Mouse (Mus musculus): Measurements from ENCODE around the gene Bbs7. TPM values are rescaled to one million over a fixed set of nuclear protein-coding genes. Genes with fewer than 3 reads are reported as not detected.

The Bbs7 gene
- polyA plus RNA-seq, 1 experiment from 2014 or later = 16.6 TPM

- Histone ChIP-seq H3K9ac (ENCODE audit: low read length) (no peak overlapping the region), H3K4me3 (ENCODE audit: low read depth, low read length) (no peak overlapping the region), H3K27me3 (replicated peaks; ENCODE audit: control insufficient read depth, insufficient read depth, low read length) (no peaks in the 10 kb centered on the region), H3K4me2 (ENCODE audit: low read length) (no peak overlapping the region), H3K4me1 (ENCODE audit: control insufficient read depth, insufficient read depth, low read length) (no peaks in the 10 kb centered on the region), H3K36me3 (ENCODE audit: control insufficient read depth, insufficient read depth, low read length) (no peaks in the 10 kb centered on the region), H3K9me3 (replicated peaks; ENCODE audit: control insufficient read depth, low read length) (no peaks in the 10 kb centered on the region), H3K27ac (ENCODE audit: low read depth, low read length) (no peak overlapping the region)
- whole genome bisulfite sequencing = 92% methylated on average over 4 of the region's 4 CpGs
- ATAC-seq (no peak), DNase-seq (ENCODE audit: low spot score) (no peak)
Observed at GRCm38 (mm10) chr3:36537701-36538470, 75.4 kb downstream of the Bbs7 start.

GRCm38 (mm10) chr3:36536041-36536440 is 77.2 kb downstream of the Bbs7 start:
- Histone ChIP-seq H3K9me3 (replicated peaks; ENCODE audit: control insufficient read depth, low read length) (no peaks in the 10 kb centered on the region), H3K4me2 (ENCODE audit: low read length) (no peak overlapping the region), H3K9ac (ENCODE audit: low read length) (no peak overlapping the region), H3K27ac (ENCODE audit: low read depth, low read length) (no peak overlapping the region), H3K36me3 (ENCODE audit: control insufficient read depth, insufficient read depth, low read length) (no peaks in the 10 kb centered on the region), H3K27me3 (replicated peaks; ENCODE audit: control insufficient read depth, insufficient read depth, low read length) (no peaks in the 10 kb centered on the region), H3K4me1 (ENCODE audit: control insufficient read depth, insufficient read depth, low read length) (peaks cover 5% of the 10 kb centered on the region; the same call in 1 of the 2 replicates), H3K4me3 (ENCODE audit: low read depth, low read length) (no peak overlapping the region)
- 95% methylated on average over 12 of the region's 12 CpGs for WGBS
- DNase-seq (ENCODE audit: low spot score) = no peak
- no peak for ATAC-seq

- DNase-seq (ENCODE audit: low spot score) = no peak
- H3K4me3 ChIP-seq (ENCODE audit: low read depth, low read length) = no peak overlapping the region
- H3K9me3 ChIP-seq (replicated peaks; ENCODE audit: control insufficient read depth, low read length) = no peaks in the 10 kb centered on the region
- no peaks in the 10 kb centered on the region for H3K36me3 ChIP-seq (ENCODE audit: control insufficient read depth, insufficient read depth, low read length)
- no peak overlapping the region for H3K27ac ChIP-seq (ENCODE audit: low read depth, low read length)
- 0% methylated on average over 1 of the region's 1 CpGs for WGBS
- H3K4me1 ChIP-seq (ENCODE audit: control insufficient read depth, insufficient read depth, low read length) = peaks cover 10% of the 10 kb centered on the region; the same call in 1 of the 2 replicates
- H3K9ac ChIP-seq (ENCODE audit: low read length) = no peak overlapping the region
- no peak for ATAC-seq
- no peaks in the 10 kb centered on the region for H3K27me3 ChIP-seq (replicated peaks; ENCODE audit: control insufficient read depth, insufficient read depth, low read length)
- H3K4me2 ChIP-seq (ENCODE audit: low read length) = no peak overlapping the region
Observed at GRCm38 (mm10) chr3:36533201-36533672, 80.0 kb downstream of the Bbs7 start.

GRCm38 (mm10) chr3:36532738-36533137 is 80.5 kb downstream of the Bbs7 start:
- Histone ChIP-seq H3K27ac (ENCODE audit: low read depth, low read length) (no peak overlapping the region), H3K27me3 (replicated peaks; ENCODE audit: control insufficient read depth, insufficient read depth, low read length) (no peaks in the 10 kb centered on the region), H3K36me3 (ENCODE audit: control insufficient read depth, insufficient read depth, low read length) (no peaks in the 10 kb centered on the region), H3K9me3 (replicated peaks; ENCODE audit: control insufficient read depth, low read length) (no peaks in the 10 kb centered on the region), H3K4me3 (ENCODE audit: low read depth, low read length) (no peak overlapping the region), H3K4me1 (ENCODE audit: control insufficient read depth, insufficient read depth, low read length) (peaks cover 10% of the 10 kb centered on the region; the same call in 1 of the 2 replicates), H3K4me2 (ENCODE audit: low read length) (no peak overlapping the region), H3K9ac (ENCODE audit: low read length) (no peak overlapping the region)
- DNase-seq (ENCODE audit: low spot score) = no peak
- no peak for ATAC-seq
- WGBS = 41% methylated on average over 7 of the region's 7 CpGs

- no peaks in the 10 kb centered on the region for H3K9me3 ChIP-seq (replicated peaks; ENCODE audit: control insufficient read depth, low read length)
- H3K4me1 ChIP-seq (ENCODE audit: control insufficient read depth, insufficient read depth, low read length) = peaks cover 10% of the 10 kb centered on the region; the same call in 1 of the 2 replicates
- DNase-seq (ENCODE audit: low spot score) (no peak), ATAC-seq (no peak)
- H3K27me3 ChIP-seq (replicated peaks; ENCODE audit: control insufficient read depth, insufficient read depth, low read length) = no peaks in the 10 kb centered on the region
- H3K27ac ChIP-seq (ENCODE audit: low read depth, low read length) = no peak overlapping the region
- peak overlapping the region; percentile 34; the same call in 1 of the 2 replicates for H3K4me2 ChIP-seq (ENCODE audit: low read length)
- H3K36me3 ChIP-seq (ENCODE audit: control insufficient read depth, insufficient read depth, low read length) = no peaks in the 10 kb centered on the region
- H3K9ac ChIP-seq (ENCODE audit: low read length) = peak overlapping the region; percentile 25; the same call in 1 of the 2 replicates
- no peak overlapping the region; the same call in 1 of the 2 replicates for H3K4me3 ChIP-seq (ENCODE audit: low read depth, low read length)
- WGBS = 21% methylated on average over 18 of the region's 18 CpGs
Observed at GRCm38 (mm10) chr3:36531979-36532542, 81.2 kb downstream of the Bbs7 start.

- H3K27me3 ChIP-seq (replicated peaks; ENCODE audit: control insufficient read depth, insufficient read depth, low read length) = no peaks in the 10 kb centered on the region
- no peak overlapping the region for H3K27ac ChIP-seq (ENCODE audit: low read depth, low read length)
- no peaks in the 10 kb centered on the region for H3K9me3 ChIP-seq (replicated peaks; ENCODE audit: control insufficient read depth, low read length)
- no peak overlapping the region for H3K9ac ChIP-seq (ENCODE audit: low read length)
- H3K4me1 ChIP-seq (ENCODE audit: control insufficient read depth, insufficient read depth, low read length) = peaks cover 10% of the 10 kb centered on the region; the same call in 1 of the 2 replicates
- H3K4me2 ChIP-seq (ENCODE audit: low read length) = no peak overlapping the region
- ATAC-seq (no peak), DNase-seq (ENCODE audit: low spot score) (peak; percentile 56)
- WGBS = 22% methylated on average over 2 of the region's 2 CpGs
- no peak overlapping the region for H3K4me3 ChIP-seq (ENCODE audit: low read depth, low read length)
- H3K36me3 ChIP-seq (ENCODE audit: control insufficient read depth, insufficient read depth, low read length) = no peaks in the 10 kb centered on the region
Observed at GRCm38 (mm10) chr3:36531242-36531641, 82.0 kb downstream of the Bbs7 start.

GRCm38 (mm10) chr3:36530781-36531180 is 82.5 kb downstream of the Bbs7 start:
- no peak for DNase-seq (ENCODE audit: low spot score)
- ATAC-seq = peak; percentile 33; the same call in 1 of the 2 replicates
- 72% methylated on average over 5 of the region's 5 CpGs for WGBS
- H3K4me1 ChIP-seq (ENCODE audit: control insufficient read depth, insufficient read depth, low read length) = peaks cover 10% of the 10 kb centered on the region; the same call in 1 of the 2 replicates
- H3K27me3 ChIP-seq (replicated peaks; ENCODE audit: control insufficient read depth, insufficient read depth, low read length) = no peaks in the 10 kb centered on the region
- H3K9ac ChIP-seq (ENCODE audit: low read length) = no peak overlapping the region
- no peak overlapping the region for H3K4me2 ChIP-seq (ENCODE audit: low read length)
- H3K9me3 ChIP-seq (replicated peaks; ENCODE audit: control insufficient read depth, low read length) = no peaks in the 10 kb centered on the region
- H3K27ac ChIP-seq (ENCODE audit: low read depth, low read length) = no peak overlapping the region
- no peak overlapping the region for H3K4me3 ChIP-seq (ENCODE audit: low read depth, low read length)
- H3K36me3 ChIP-seq (ENCODE audit: control insufficient read depth, insufficient read depth, low read length) = no peaks in the 10 kb centered on the region

- WGBS = 78% methylated on average over 6 of the region's 6 CpGs
- no peaks in the 10 kb centered on the region for H3K27me3 ChIP-seq (replicated peaks; ENCODE audit: control insufficient read depth, insufficient read depth, low read length)
- H3K9me3 ChIP-seq (replicated peaks; ENCODE audit: control insufficient read depth, low read length) = no peaks in the 10 kb centered on the region
- no peak overlapping the region for H3K4me3 ChIP-seq (ENCODE audit: low read depth, low read length)
- H3K4me2 ChIP-seq (ENCODE audit: low read length) = no peak overlapping the region
- H3K4me1 ChIP-seq (ENCODE audit: control insufficient read depth, insufficient read depth, low read length) = peaks cover 10% of the 10 kb centered on the region; the same call in 1 of the 2 replicates
- no peaks in the 10 kb centered on the region for H3K36me3 ChIP-seq (ENCODE audit: control insufficient read depth, insufficient read depth, low read length)
- DNase-seq (ENCODE audit: low spot score) (peak; percentile 64), ATAC-seq (peak; percentile 69; the same call in 1 of the 2 replicates)
- H3K9ac ChIP-seq (ENCODE audit: low read length) = no peak overlapping the region
- no peak overlapping the region for H3K27ac ChIP-seq (ENCODE audit: low read depth, low read length)
Observed at GRCm38 (mm10) chr3:36530345-36530744, 82.9 kb downstream of the Bbs7 start.

GRCm38 (mm10) chr3:36524466-36524865 is 88.8 kb downstream of the Bbs7 start:
- Histone ChIP-seq H3K4me2 (ENCODE audit: low read length) (no peak overlapping the region), H3K9me3 (replicated peaks; ENCODE audit: control insufficient read depth, low read length) (no peaks in the 10 kb centered on the region), H3K27me3 (replicated peaks; ENCODE audit: control insufficient read depth, insufficient read depth, low read length) (peaks cover 2% of the 10 kb centered on the region; the same call in 1 of the 2 replicates), H3K4me3 (ENCODE audit: low read depth, low read length) (no peak overlapping the region), H3K4me1 (ENCODE audit: control insufficient read depth, insufficient read depth, low read length) (no peaks in the 10 kb centered on the region), H3K36me3 (ENCODE audit: control insufficient read depth, insufficient read depth, low read length) (no peaks in the 10 kb centered on the region), H3K27ac (ENCODE audit: low read depth, low read length) (no peak overlapping the region), H3K9ac (ENCODE audit: low read length) (no peak overlapping the region)
- ATAC-seq = no peak
- DNase-seq (ENCODE audit: low spot score) = no peak
- WGBS = 82% methylated on average over 3 of the region's 3 CpGs

Data from forebrain, embryonic 14.5 days (tissue).